Comparison of ENCODE assay signal across 9 mouse cellular contexts in genomic region chr1:89943202-89943601, GRCm38 (mm10). TPM values are rescaled to one million over a fixed set of nuclear protein-coding genes. Genes with fewer than 3 reads are reported as not detected.
DNase-seq lines count a peak whose midpoint lies in the region.
"Had no signal": no experiment of that assay in that cellular context is flagged by ENCODE, and none has a peak within 500 bp of the region (broad histone marks: within the 10 kb centered on the region; RNA-seq: fewer than 3 reads in every experiment).

No protein-coding gene starts in this region.

- H3K27ac ChIP-seq in heart, embryonic 10.5 days: no peak overlapping the region

- WGBS in heart, embryonic 10.5 days: 3% methylated on average over 16 of the region's 16 CpGs

- H3K36me3 ChIP-seq in heart, embryonic 10.5 days: no peaks in the 10 kb centered on the region

- no peak overlapping the region for H3K4me3 ChIP-seq in heart, embryonic 10.5 days
- H3K4me3 ChIP-seq: erythroblast, embryonic 14.5 days had no signal

- H3K4me1 ChIP-seq in heart, embryonic 10.5 days: peaks cover 21% of the 10 kb centered on the region

- peak; percentile 38 to 45 for DNase-seq in B cell, adult 2 months
- DNase-seq in R1 (ENCODE audit: low read depth, low spot score): peak; percentile 83
- DNase-seq in cerebellum, postnatal 4 days (ENCODE audit: low spot score in 2 of 2): peak; percentile 81 to 86
- peak; percentile 86 for DNase-seq in heart, embryonic 10.5 days (ENCODE audit: low spot score)
- peak; percentile 85 for DNase-seq in kidney, postnatal 14 days
- DNase-seq in lung, postnatal 14 days: peak; percentile 85
- peak; percentile 74 for DNase-seq in ovary, postnatal 36 days (ENCODE audit: low spot score)
- peak; percentile 52 for DNase-seq in yolk sac, embryonic 10.5 days (ENCODE audit: low spot score)

- H3K9me3 ChIP-seq in heart, embryonic 10.5 days: no peaks in the 10 kb centered on the region

- H3K27me3 ChIP-seq in heart, embryonic 10.5 days (ENCODE audit: insufficient read depth, poor library complexity, severe bottlenecking): peaks cover 85% of the 10 kb centered on the region

RNA-seq across cellular contexts. Expression of gene Gbx2, which starts 12.2 kb away (rescaled TPM):
- polyA plus RNA-seq in heart, embryonic 10.5 days (2016; fragmentation: Nextera tagmentation; extraction: Ambion mirVana): 0.94 and 1.9 TPM in 2 replicates
- polyA plus RNA-seq: erythroblast, embryonic 14.5 days had no signal
